Mouse (Mus musculus): ENCODE results near the gene Mgmt. TPM values are rescaled to one million over a fixed set of nuclear protein-coding genes. Genes with fewer than 3 reads are reported as not detected.

Mgmt gene
- total and polyA plus RNA-seq, 3 experiments = 5.2 to 10.8 (median 8.5) TPM

DNA sequence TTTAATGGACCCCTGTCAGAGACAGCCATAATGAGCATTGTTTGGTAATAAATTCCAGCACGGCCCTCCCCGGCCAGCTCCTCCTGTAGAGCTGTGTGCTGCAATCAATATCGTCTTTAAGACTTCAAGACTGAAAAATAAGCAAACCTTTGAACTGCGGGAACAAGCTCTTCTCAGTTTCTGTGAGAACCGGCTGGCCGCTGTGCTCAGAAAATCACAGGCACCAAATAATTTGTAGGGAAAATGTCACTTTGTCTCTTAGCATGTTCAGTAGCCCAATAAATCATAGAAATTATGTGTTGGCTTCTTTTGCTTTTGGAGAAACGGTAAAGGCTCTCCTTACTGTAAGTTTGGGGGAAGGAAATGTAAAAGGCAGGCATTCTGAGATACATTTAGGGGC lies 58.2 kb downstream of the Mgmt start:
- Histone ChIP-seq H3K9ac (ENCODE audit: insufficient read depth, low read depth) (no peak overlapping the region), H3K4me1 (ENCODE audit: control insufficient read depth in 1 of 2, insufficient read depth in 2 of 2) (peaks cover 3 to 71% of the 10 kb centered on the region in 2 experiments; a peak in 3 of 4 replicates), H3K36me3 (replicated peaks in 1 of 2; ENCODE audit: control insufficient read depth in 1 of 2, insufficient read depth in 1 of 2, low read length in 1 of 2) (peaks cover 0 to 32% of the 10 kb centered on the region in 2 experiments), H3K4me3 (replicated peaks in 1 of 3; ENCODE audit: low read depth in 2 of 3, low read length in 2 of 3, poor library complexity in 1 of 3) (no peak overlapping the region), H3K27me3 (replicated peaks) (no peaks in the 10 kb centered on the region), H3K79me2 (replicated peaks; ENCODE audit: control insufficient read depth, extremely low read depth, insufficient read depth, poor library complexity, severe bottlenecking) (no peaks in the 10 kb centered on the region), H3K27ac (ENCODE audit: insufficient read depth, low read depth) (no peak overlapping the region), H3K4me2 (ENCODE audit: insufficient read depth, low read depth, poor library complexity, severe bottlenecking) (no peak overlapping the region), H3K9me3 (replicated peaks; ENCODE audit: low read length) (no peaks in the 10 kb centered on the region)
- DNase-seq (ENCODE audit: extremely low read depth) = no peak
- in situ Hi-C loops (cut with MboI; ENCODE audit: low pct_ligation_motif_present, low pct_unique_long_range_greater_than_20kb, low sequenced_read_pairs) (no loop called here), dilution Hi-C loops (cut with MboI; ENCODE audit: extremely low pct_ligation_motif_present, extremely low pct_unique_long_range_greater_than_20kb, low sequenced_read_pairs) (no loop called here)
- TF ChIP-seq CTCF (conservative IDR thresholded peaks at IDR 0.05 in 1 of 2, IDR thresholded peaks at IDR 0.05 in 1 of 2; ENCODE audit: low read depth in 2 of 2, low read length in 2 of 2) = no peak
- no peak for TF ChIP-seq SIN3A (IDR thresholded peaks at IDR 0.05; ENCODE audit: low read length)
- TF ChIP-seq JUN (IDR thresholded peaks at IDR 0.05; ENCODE audit: insufficient read depth, low read depth, low read length) = no peak
- TF ChIP-seq NELFE (IDR thresholded peaks at IDR 0.05; ENCODE audit: low read depth, low read length) = no peak
- TF ChIP-seq MAX (IDR thresholded peaks at IDR 0.05; ENCODE audit: low read length) = no peak
- TF ChIP-seq MYC (IDR thresholded peaks at IDR 0.05; ENCODE audit: low read depth, low read length) = no peak
- TF ChIP-seq POLR2A (IDR thresholded peaks at IDR 0.05; ENCODE audit: low read depth, low read length) = no peak
- TF ChIP-seq ELF1 (IDR thresholded peaks at IDR 0.05; ENCODE audit: low read depth, low read length) = no peak

DNA sequence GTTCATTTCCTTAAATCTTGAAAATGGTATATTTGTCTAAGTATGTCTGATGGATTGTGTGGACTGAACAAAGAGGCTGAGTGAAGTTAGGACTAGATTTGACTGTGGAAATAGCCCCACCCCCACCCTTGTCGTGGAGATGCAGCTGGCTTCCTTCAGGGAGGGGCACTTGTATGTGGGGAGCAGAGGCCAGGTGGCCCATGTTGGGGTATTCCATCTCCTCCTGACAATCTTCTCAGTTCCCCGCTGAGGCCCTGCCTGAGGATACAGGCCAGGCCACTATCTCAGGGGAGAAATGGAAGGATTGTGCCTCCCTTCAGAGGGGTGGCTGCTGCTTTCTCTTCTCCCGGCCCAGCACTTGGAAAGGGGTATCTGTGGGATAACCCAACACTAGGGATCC lies 58.8 kb downstream of the Mgmt start:
- Histone ChIP-seq H3K27me3 (replicated peaks) (no peaks in the 10 kb centered on the region), H3K79me2 (replicated peaks; ENCODE audit: control insufficient read depth, extremely low read depth, insufficient read depth, poor library complexity, severe bottlenecking) (no peaks in the 10 kb centered on the region), H3K27ac (ENCODE audit: insufficient read depth, low read depth) (no peak overlapping the region), H3K36me3 (replicated peaks in 1 of 2; ENCODE audit: control insufficient read depth in 1 of 2, insufficient read depth in 1 of 2, low read length in 1 of 2) (peaks cover 0 to 30% of the 10 kb centered on the region in 2 experiments), H3K9me3 (replicated peaks; ENCODE audit: low read length) (no peaks in the 10 kb centered on the region), H3K9ac (ENCODE audit: insufficient read depth, low read depth) (no peak overlapping the region), H3K4me1 (ENCODE audit: control insufficient read depth in 1 of 2, insufficient read depth in 2 of 2) (peaks cover 3 to 71% of the 10 kb centered on the region in 2 experiments; a peak in 3 of 4 replicates), H3K4me2 (ENCODE audit: insufficient read depth, low read depth, poor library complexity, severe bottlenecking) (no peak overlapping the region), H3K4me3 (replicated peaks in 1 of 3; ENCODE audit: low read depth in 2 of 3, low read length in 2 of 3, poor library complexity in 1 of 3) (no peak overlapping the region)
- DNase-seq (ENCODE audit: extremely low read depth) = peak; percentile 37
- dilution Hi-C loops (cut with MboI; ENCODE audit: extremely low pct_ligation_motif_present, extremely low pct_unique_long_range_greater_than_20kb, low sequenced_read_pairs) = no loop called here
- in situ Hi-C loops (cut with MboI; ENCODE audit: low pct_ligation_motif_present, low pct_unique_long_range_greater_than_20kb, low sequenced_read_pairs) = no loop called here
- peak; percentile 44; the same call in 1 of the 2 replicates for TF ChIP-seq TCF12 (IDR thresholded peaks at IDR 0.05; ENCODE audit: low read depth, low read length)
- no peak for TF ChIP-seq CHD1 (IDR thresholded peaks at IDR 0.05; ENCODE audit: low read depth, low read length)
- TF ChIP-seq EP300 (IDR thresholded peaks at IDR 0.05; ENCODE audit: low read length) = no peak
- TF ChIP-seq CHD2 (IDR thresholded peaks at IDR 0.05; ENCODE audit: low read length) = 0 out of 2 replicates have a peak, but pooled peaks have one; percentile 35

- H3K9ac ChIP-seq (ENCODE audit: insufficient read depth, low read depth) = no peak overlapping the region
- H3K79me2 ChIP-seq (replicated peaks; ENCODE audit: control insufficient read depth, extremely low read depth, insufficient read depth, poor library complexity, severe bottlenecking) = no peaks in the 10 kb centered on the region
- no peak overlapping the region for H3K27ac ChIP-seq (ENCODE audit: insufficient read depth, low read depth)
- no peaks in the 10 kb centered on the region for H3K27me3 ChIP-seq (replicated peaks)
- dilution Hi-C loops (cut with MboI; ENCODE audit: extremely low pct_ligation_motif_present, extremely low pct_unique_long_range_greater_than_20kb, low sequenced_read_pairs) = no loop called here
- in situ Hi-C loops (cut with MboI; ENCODE audit: low pct_ligation_motif_present, low pct_unique_long_range_greater_than_20kb, low sequenced_read_pairs) = no loop called here
- H3K4me1 ChIP-seq (ENCODE audit: control insufficient read depth in 1 of 2, insufficient read depth in 2 of 2) = no peaks in the 10 kb centered on the region
- no peak overlapping the region for H3K4me3 ChIP-seq (replicated peaks in 1 of 3; ENCODE audit: low read depth in 2 of 3, low read length in 2 of 3, poor library complexity in 1 of 3)
- TF ChIP-seq ETS1 (conservative IDR thresholded peaks at IDR 0.05; ENCODE audit: low read depth, low read length) (no peak), KAT2A (IDR thresholded peaks at IDR 0.05; ENCODE audit: insufficient replicate concordance, low read length) (no peak), NELFE (IDR thresholded peaks at IDR 0.05; ENCODE audit: low read depth, low read length) (no peak), GABPA (IDR thresholded peaks at IDR 0.05; ENCODE audit: insufficient replicate concordance, low read depth, low read length) (no peak), ZNF384 (IDR thresholded peaks at IDR 0.05; ENCODE audit: low read depth, low read length) (no peak), MEF2A (IDR thresholded peaks at IDR 0.05; ENCODE audit: borderline replicate concordance, low read depth, low read length) (no peak), MAFK (IDR thresholded peaks at IDR 0.05; ENCODE audit: insufficient replicate concordance, low read length) (no peak), MYC (IDR thresholded peaks at IDR 0.05; ENCODE audit: low read depth, low read length) (no peak), BHLHE40 (IDR thresholded peaks at IDR 0.05; ENCODE audit: low read depth, low read length) (no peak), SIN3A (IDR thresholded peaks at IDR 0.05; ENCODE audit: low read length) (no peak)
- no peak overlapping the region for H3K4me2 ChIP-seq (ENCODE audit: insufficient read depth, low read depth, poor library complexity, severe bottlenecking)
- no peak for DNase-seq (ENCODE audit: extremely low read depth)
- H3K36me3 ChIP-seq (replicated peaks in 1 of 2; ENCODE audit: control insufficient read depth in 1 of 2, insufficient read depth in 1 of 2, low read length in 1 of 2) = peaks cover 0 to 58% of the 10 kb centered on the region in 2 experiments
- no peaks in the 10 kb centered on the region for H3K9me3 ChIP-seq (replicated peaks; ENCODE audit: low read length)
Measured at GRCm38 (mm10) chr7:136972361-136972760, 77.9 kb downstream of the Mgmt start.

All from CH12.LX (cell line).